Mouse (Mus musculus): ENCODE data around the gene Myd88. TPM values are rescaled to one million over a fixed set of nuclear protein-coding genes. Genes with fewer than 3 reads are reported as not detected.

Myd88 gene
- polyA plus RNA-seq, 1 experiment from 2014 or later: 5.6 TPM

DNA sequence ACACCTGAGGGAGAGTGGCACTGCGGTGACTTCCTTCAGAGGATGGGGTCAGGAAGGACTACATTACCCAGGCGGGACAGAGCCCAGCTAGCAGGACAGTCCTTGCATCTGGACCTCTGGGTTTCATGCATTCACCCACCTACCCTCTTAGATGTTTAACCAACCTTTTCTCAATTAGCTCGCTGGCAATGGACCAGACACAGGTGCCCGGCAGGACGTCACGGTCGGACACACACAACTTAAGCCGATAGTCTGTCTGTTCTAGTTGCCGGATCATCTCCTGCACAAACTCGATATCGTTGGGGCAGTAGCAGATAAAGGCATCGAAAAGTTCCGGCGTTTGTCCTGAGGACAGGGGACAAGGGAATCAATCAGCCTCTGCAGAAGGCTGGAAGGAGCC is 3.4 kb downstream of the Myd88 start:
- H3K27me3 ChIP-seq (ENCODE audit: control insufficient read depth, insufficient read depth, low read length): peaks cover 5% of the 10 kb centered on the region
- ATAC-seq (ENCODE audit: low FRiP score, low TSS enrichment) (no peak), DNase-seq (no peak)
- no peak overlapping the region for H3K9ac ChIP-seq (replicated peaks; ENCODE audit: low read length)
- 90% methylated on average over 14 of the region's 14 CpGs for WGBS
- H3K4me1 ChIP-seq (ENCODE audit: control insufficient read depth, insufficient read depth, low read length): peaks cover 23% of the 10 kb centered on the region
- H3K27ac ChIP-seq (replicated peaks; ENCODE audit: low read depth, low read length): no peak overlapping the region
- no peaks in the 10 kb centered on the region for H3K9me3 ChIP-seq (ENCODE audit: control insufficient read depth, low read length)
- no peaks in the 10 kb centered on the region for H3K36me3 ChIP-seq (ENCODE audit: control insufficient read depth, insufficient read depth, low read length)
- no peak overlapping the region for H3K4me3 ChIP-seq (replicated peaks; ENCODE audit: low read depth, low read length)
- no peak overlapping the region for H3K4me2 ChIP-seq (ENCODE audit: low read length)

- Histone ChIP-seq H3K36me3 (ENCODE audit: control insufficient read depth, insufficient read depth, low read length) (no peaks in the 10 kb centered on the region), H3K4me1 (ENCODE audit: control insufficient read depth, insufficient read depth, low read length) (peaks cover 12% of the 10 kb centered on the region; the same call in 1 of the 2 replicates), H3K4me2 (ENCODE audit: low read length) (no peak overlapping the region), H3K27me3 (ENCODE audit: control insufficient read depth, insufficient read depth, low read length) (peaks cover 5% of the 10 kb centered on the region), H3K27ac (replicated peaks; ENCODE audit: low read depth, low read length) (no peak overlapping the region), H3K9me3 (ENCODE audit: control insufficient read depth, low read length) (no peaks in the 10 kb centered on the region), H3K4me3 (replicated peaks; ENCODE audit: low read depth, low read length) (no peak overlapping the region), H3K9ac (replicated peaks; ENCODE audit: low read length) (no peak overlapping the region)
- 86% methylated on average over 4 of the region's 4 CpGs for WGBS
- ATAC-seq (ENCODE audit: low FRiP score, low TSS enrichment) (no peak), DNase-seq (no peak)
These were observed 5.6 kb downstream of the Myd88 start for GRCm38 (mm10) chr9:119335571-119335970.

- Histone ChIP-seq H3K9me3 (ENCODE audit: control insufficient read depth, low read length) (no peaks in the 10 kb centered on the region), H3K27ac (replicated peaks; ENCODE audit: low read depth, low read length) (no peak overlapping the region), H3K9ac (replicated peaks; ENCODE audit: low read length) (no peak overlapping the region), H3K4me3 (replicated peaks; ENCODE audit: low read depth, low read length) (no peak overlapping the region), H3K4me2 (ENCODE audit: low read length) (no peak overlapping the region), H3K36me3 (ENCODE audit: control insufficient read depth, insufficient read depth, low read length) (no peaks in the 10 kb centered on the region), H3K27me3 (ENCODE audit: control insufficient read depth, insufficient read depth, low read length) (peaks cover 5% of the 10 kb centered on the region), H3K4me1 (ENCODE audit: control insufficient read depth, insufficient read depth, low read length) (peaks cover 4% of the 10 kb centered on the region; the same call in 1 of the 2 replicates)
- DNase-seq (no peak), ATAC-seq (ENCODE audit: low FRiP score, low TSS enrichment) (no peak)
- 88% methylated on average over 2 of the region's 2 CpGs for WGBS
These were observed 6.4 kb downstream of the Myd88 start for GRCm38 (mm10) chr9:119334834-119335233.

GRCm38 (mm10) chr9:119334324-119334723 is 6.9 kb downstream of the Myd88 start:
- H3K4me2 ChIP-seq (ENCODE audit: low read length): no peak overlapping the region
- H3K4me3 ChIP-seq (replicated peaks; ENCODE audit: low read depth, low read length): no peak overlapping the region
- no peak overlapping the region for H3K9ac ChIP-seq (replicated peaks; ENCODE audit: low read length)
- no peak overlapping the region for H3K27ac ChIP-seq (replicated peaks; ENCODE audit: low read depth, low read length)
- 78% methylated on average over 10 of the region's 10 CpGs for WGBS
- H3K36me3 ChIP-seq (ENCODE audit: control insufficient read depth, insufficient read depth, low read length): no peaks in the 10 kb centered on the region
- H3K9me3 ChIP-seq (ENCODE audit: control insufficient read depth, low read length): no peaks in the 10 kb centered on the region
- no peaks in the 10 kb centered on the region for H3K4me1 ChIP-seq (ENCODE audit: control insufficient read depth, insufficient read depth, low read length)
- H3K27me3 ChIP-seq (ENCODE audit: control insufficient read depth, insufficient read depth, low read length): peaks cover 5% of the 10 kb centered on the region
- no peak for ATAC-seq (ENCODE audit: low FRiP score, low TSS enrichment)
- no peak for DNase-seq

GRCm38 (mm10) chr9:119330186-119330963 is 10.8 kb downstream of the Myd88 start:
- no peak overlapping the region for H3K4me3 ChIP-seq (replicated peaks; ENCODE audit: low read depth, low read length)
- no peak overlapping the region for H3K9ac ChIP-seq (replicated peaks; ENCODE audit: low read length)
- no peaks in the 10 kb centered on the region for H3K27me3 ChIP-seq (ENCODE audit: control insufficient read depth, insufficient read depth, low read length)
- DNase-seq (no peak), ATAC-seq (ENCODE audit: low FRiP score, low TSS enrichment) (no peak)
- no peak overlapping the region for H3K4me2 ChIP-seq (ENCODE audit: low read length)
- no peak overlapping the region for H3K27ac ChIP-seq (replicated peaks; ENCODE audit: low read depth, low read length)
- no peaks in the 10 kb centered on the region for H3K4me1 ChIP-seq (ENCODE audit: control insufficient read depth, insufficient read depth, low read length)
- 90% methylated on average over 15 of the region's 15 CpGs for WGBS
- H3K36me3 ChIP-seq (ENCODE audit: control insufficient read depth, insufficient read depth, low read length): no peaks in the 10 kb centered on the region
- H3K9me3 ChIP-seq (ENCODE audit: control insufficient read depth, low read length): no peaks in the 10 kb centered on the region

GRCm38 (mm10) chr9:119328488-119328887 is 12.7 kb downstream of the Myd88 start:
- no peak for ATAC-seq (ENCODE audit: low FRiP score, low TSS enrichment)
- no peaks in the 10 kb centered on the region for H3K27me3 ChIP-seq (ENCODE audit: control insufficient read depth, insufficient read depth, low read length)
- WGBS: 84% methylated on average over 3 of the region's 3 CpGs

DNA sequence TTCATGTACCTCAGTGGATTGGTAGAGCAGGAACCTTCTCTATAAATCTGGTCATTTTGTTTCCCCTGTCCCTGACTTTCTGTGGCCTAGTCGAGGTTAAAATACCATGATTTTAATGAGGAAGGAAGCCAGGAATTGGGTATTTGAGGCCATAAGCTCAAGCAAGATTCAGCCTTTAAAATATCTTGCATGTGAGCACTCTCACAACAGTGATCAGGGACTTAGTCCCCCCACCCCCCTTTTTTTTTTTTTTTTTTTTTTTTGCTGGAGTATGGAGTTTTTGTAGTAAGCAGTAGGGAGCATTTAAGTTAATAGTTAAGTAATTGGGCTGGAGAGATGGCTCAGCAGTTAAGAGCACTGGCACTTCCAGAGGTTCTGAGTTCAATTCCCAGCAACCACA is 17.1 kb downstream of the Myd88 start:
- Histone ChIP-seq H3K4me2 (ENCODE audit: low read length) (no peak overlapping the region), H3K27ac (replicated peaks; ENCODE audit: low read depth, low read length) (no peak overlapping the region), H3K4me3 (replicated peaks; ENCODE audit: low read depth, low read length) (no peak overlapping the region), H3K9ac (replicated peaks; ENCODE audit: low read length) (no peak overlapping the region), H3K4me1 (ENCODE audit: control insufficient read depth, insufficient read depth, low read length) (peaks cover 17% of the 10 kb centered on the region), H3K36me3 (ENCODE audit: control insufficient read depth, insufficient read depth, low read length) (no peaks in the 10 kb centered on the region), H3K27me3 (ENCODE audit: control insufficient read depth, insufficient read depth, low read length) (no peaks in the 10 kb centered on the region), H3K9me3 (ENCODE audit: control insufficient read depth, low read length) (no peaks in the 10 kb centered on the region)
- ATAC-seq (ENCODE audit: low FRiP score, low TSS enrichment) (no peak), DNase-seq (no peak)
- WGBS: 88% methylated on average over 1 of the region's 1 CpGs

More at GRCm38 (mm10) chr9:119328488-119328887, 12.7 kb downstream of the Myd88 start:
- no peaks in the 10 kb centered on the region for H3K36me3 ChIP-seq (ENCODE audit: control insufficient read depth, insufficient read depth, low read length)
- DNase-seq: no peak
- no peak overlapping the region for H3K4me2 ChIP-seq (ENCODE audit: low read length)
- H3K27ac ChIP-seq (replicated peaks; ENCODE audit: low read depth, low read length): no peak overlapping the region
- H3K9me3 ChIP-seq (ENCODE audit: control insufficient read depth, low read length): no peaks in the 10 kb centered on the region
- H3K9ac ChIP-seq (replicated peaks; ENCODE audit: low read length): no peak overlapping the region
- H3K4me3 ChIP-seq (replicated peaks; ENCODE audit: low read depth, low read length): no peak overlapping the region
- H3K4me1 ChIP-seq (ENCODE audit: control insufficient read depth, insufficient read depth, low read length): 0 out of 2 replicates have a peak, but pooled peaks cover 6% of the 10 kb centered on the region

DNA sequence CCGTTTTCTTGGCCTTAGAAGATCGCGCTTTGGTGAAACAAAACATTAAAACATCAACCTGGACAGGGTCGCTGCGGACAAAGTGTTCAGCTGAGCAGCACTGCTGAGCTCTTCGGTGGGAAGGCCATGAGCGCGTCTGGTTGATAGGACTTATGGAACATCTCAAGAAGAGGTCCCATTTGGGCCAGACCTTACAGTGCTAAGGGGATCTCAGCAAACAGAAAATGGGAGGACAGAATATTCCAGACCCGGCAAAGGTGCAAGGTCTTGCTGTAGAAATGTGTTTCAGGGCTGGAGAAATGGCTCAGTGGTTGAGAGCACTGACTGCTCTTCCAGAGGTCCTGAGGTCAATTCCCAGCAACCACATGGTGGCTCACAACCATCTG is 18.0 kb downstream of the Myd88 start:
- Histone ChIP-seq H3K4me3 (replicated peaks; ENCODE audit: low read depth, low read length) (peak overlapping the region; percentile 96), H3K27ac (replicated peaks; ENCODE audit: low read depth, low read length) (peak overlapping the region; percentile 87), H3K36me3 (ENCODE audit: control insufficient read depth, insufficient read depth, low read length) (no peaks in the 10 kb centered on the region), H3K4me2 (ENCODE audit: low read length) (peak overlapping the region; percentile 88), H3K9ac (replicated peaks; ENCODE audit: low read length) (peak overlapping the region; percentile 78), H3K27me3 (ENCODE audit: control insufficient read depth, insufficient read depth, low read length) (no peaks in the 10 kb centered on the region), H3K9me3 (ENCODE audit: control insufficient read depth, low read length) (no peaks in the 10 kb centered on the region), H3K4me1 (ENCODE audit: control insufficient read depth, insufficient read depth, low read length) (peaks cover 17% of the 10 kb centered on the region)
- DNase-seq (no peak), ATAC-seq (ENCODE audit: low FRiP score, low TSS enrichment) (no peak)
- 5% methylated on average over 9 of the region's 9 CpGs for WGBS
